Mouse (Mus musculus): ENCODE results near the gene Dazl. TPM values are rescaled to one million over a fixed set of nuclear protein-coding genes. Genes with fewer than 3 reads are reported as not detected.

Gene Dazl
- total RNA-seq (2021), result under 1 TPM in 1 of 2 experiments, not detected in 1; 0.16 TPM
- long read RNA-seq, experiment 1, result 0 reads
- long read RNA-seq, experiment 2, result 0 reads

DNA sequence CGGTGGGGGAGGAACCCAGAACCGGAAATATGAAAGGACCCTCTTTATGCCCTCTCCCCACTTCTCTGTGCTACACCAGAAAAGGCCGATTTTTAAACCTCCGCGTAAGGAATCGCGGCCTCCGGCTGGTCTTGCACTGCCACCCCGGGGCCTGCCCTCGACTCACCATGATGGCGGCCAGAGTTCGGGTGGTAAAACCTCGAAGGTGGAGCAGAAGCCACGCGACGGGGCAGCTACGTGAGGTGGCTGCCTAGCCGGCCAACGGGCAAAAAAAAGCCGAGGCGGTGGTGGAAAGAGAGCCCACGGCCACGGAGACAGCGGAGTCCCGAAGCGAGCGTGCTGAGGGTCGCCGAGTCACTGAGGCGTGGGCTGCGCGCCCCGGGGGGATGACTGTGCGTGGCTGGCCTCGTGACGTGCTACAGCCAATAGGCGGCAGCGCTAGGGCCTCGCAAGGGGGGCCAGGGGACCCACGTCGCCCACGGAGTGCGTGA is at the start of gene Dazl:
Dazl (minus strand) TSS at position 396 of the 491 bp plus-strand sequence.
- intact Hi-C loops (cut with DNase I; ENCODE audit: low total_unique reads), result loop anchor here (10.0 kb wide), 2 partner anchors 212 to 502 kb away; partner anchors contain the start of gene Plcl2
- DNase-seq, result peak; percentile 8

DNA sequence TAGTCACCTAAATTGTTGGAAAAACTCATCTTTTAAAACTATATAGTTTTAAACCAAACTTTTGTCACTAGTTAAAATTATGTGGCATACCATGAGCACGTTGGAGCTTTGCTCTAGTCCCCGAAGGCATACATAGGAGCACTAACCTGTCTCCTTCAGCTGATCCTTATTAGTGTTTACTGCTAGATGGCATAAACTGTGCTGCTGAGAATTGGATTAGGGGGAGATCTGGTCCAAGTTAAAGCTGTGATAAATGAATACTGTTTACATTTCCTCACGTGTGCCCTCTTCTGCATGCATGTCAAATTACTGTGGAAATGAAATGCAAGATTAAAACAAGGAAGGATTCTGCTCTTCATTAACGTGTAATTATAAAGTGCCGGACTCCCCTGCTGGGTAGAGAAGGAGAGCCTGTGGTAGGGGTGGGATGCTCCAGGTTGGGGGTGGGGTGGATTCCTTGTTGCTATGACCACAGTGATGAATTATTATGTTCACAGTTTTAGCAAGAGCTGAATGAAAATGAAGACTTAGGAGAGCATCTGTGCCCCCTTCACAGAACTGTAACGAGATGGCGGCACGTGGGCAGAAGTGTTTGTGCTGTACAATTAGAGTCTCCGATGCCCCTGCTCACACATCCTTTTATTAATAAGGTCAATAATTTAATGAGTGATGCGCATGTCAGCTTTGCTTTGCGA is 48.6 kb upstream of the Dazl start:
- DNase-seq, result no peak
- intact Hi-C loops (cut with DNase I; ENCODE audit: low total_unique reads), result no loop called here

DNA sequence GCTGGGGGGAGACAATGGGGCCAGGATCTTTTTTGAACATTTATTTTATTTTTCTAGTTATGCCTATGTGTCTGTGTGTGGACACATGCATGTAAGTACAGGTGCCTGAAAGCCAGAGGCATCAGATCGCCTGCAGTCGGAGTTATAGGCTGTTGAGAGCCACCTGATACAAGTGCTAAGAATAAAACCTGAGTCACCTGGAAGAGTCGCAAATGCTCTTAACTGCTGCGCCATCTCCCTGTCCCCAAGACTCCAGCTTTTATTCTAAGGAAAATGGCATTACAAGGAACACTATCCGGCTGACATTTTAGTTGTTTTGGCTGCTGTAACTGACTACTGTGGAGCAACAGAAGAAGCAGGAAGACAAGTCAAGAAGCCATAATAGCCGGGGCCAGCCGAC is 45.5 kb upstream of the Dazl start:
- intact Hi-C loops (cut with DNase I; ENCODE audit: low total_unique reads), result no loop called here
- no peak for DNase-seq

DNA sequence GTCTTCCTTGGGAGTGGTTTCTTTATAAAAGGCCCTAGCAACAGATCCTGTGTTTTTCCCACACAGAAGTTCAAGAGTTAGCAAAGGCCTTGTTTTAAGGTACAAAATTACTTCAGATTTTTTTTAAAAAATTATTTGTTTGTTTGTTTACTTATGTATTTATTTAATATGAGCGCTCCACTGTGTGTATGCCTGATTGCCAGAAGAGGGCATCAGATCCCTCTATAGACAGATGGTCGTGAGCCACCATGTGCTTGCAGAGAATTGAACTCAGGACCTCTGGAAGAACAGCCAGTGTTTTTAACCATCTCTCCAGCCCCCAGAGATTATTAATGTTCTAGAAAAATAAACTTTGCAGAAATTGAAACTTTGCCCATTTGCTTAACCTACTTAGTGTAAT is 42.3 kb upstream of the Dazl start:
- DNase-seq, result no peak
- intact Hi-C loops (cut with DNase I; ENCODE audit: low total_unique reads), result no loop called here

DNA sequence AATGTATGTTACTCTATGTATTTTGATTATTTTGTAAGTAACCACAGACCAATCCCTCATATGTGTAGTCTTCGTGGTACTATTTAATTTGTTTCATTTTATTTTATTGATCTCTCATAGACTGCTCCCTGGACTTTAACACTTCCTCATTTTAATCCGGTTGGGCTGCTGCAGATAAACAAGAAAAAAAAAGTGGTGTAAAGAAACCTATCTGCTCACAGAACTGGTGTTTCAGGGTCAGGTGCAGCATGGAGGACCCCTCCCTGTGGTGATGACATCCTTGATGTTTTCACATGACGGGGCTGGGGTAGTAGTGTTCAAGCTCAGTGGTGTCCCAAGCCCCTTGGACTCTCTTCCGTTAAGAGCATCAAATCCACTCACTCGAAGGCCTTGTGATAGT is 41.3 kb upstream of the Dazl start:
- intact Hi-C loops (cut with DNase I; ENCODE audit: low total_unique reads), result no loop called here

DNA sequence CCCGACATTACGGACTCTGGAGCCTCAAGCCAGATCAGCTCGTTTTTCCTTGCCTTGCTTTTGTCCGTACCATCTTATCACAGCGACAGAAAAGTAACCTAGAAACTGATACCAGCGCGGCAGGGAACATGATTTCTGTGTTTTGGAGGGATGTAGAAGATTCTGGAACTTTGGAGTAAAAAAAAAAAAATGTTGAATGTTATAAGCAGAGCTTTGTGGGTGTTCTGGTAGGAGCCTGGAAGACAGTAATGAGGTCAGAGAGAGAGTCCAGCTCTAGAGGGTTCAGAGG is 38.5 kb upstream of the Dazl start:
- intact Hi-C loops (cut with DNase I; ENCODE audit: low total_unique reads), result no loop called here
- no peak for DNase-seq

More for the DNA sequence above, 41.3 kb upstream of the Dazl start:
- no peak for DNase-seq

DNA sequence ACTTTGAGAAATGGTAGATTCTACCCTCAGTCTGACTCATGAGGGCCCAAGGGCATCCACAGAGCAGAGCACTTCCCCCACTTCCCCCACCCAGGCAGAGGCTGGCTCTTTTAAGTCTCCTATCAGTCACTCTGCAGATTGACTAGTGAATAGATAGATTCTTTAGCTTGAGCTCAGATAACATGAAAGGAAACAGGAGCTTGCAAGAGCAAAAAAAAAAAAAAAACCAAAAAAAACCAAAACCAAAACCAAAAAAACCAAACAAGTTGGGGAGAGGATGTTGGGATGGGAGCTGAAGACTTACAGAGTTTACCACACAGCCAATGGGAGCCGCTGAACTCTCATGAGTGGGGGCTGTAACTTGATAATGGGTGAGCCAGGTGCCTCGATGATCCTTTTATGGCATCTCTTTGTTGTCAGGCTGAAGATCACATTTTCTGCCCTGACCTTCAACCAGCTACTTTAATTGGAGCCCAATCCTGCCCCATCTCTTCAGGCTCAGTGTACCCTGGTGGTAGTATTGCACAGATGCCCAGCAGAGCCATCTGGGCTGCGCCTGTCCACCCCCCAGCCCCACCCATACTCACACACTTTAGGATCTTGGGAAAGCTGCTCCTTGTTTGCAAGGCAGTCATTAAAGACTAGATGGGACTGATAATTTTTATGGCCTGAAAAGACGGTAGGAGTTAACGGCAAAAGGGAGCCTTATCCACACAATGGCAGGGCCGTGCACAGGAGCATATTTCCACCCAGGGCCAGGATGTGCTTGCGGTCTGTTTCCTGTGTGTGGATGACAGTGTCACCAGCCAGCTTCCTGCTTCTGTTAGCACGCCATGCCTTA is 38.0 kb upstream of the Dazl start:
- DNase-seq, result no peak
- intact Hi-C loops (cut with DNase I; ENCODE audit: low total_unique reads), result no loop called here

DNA sequence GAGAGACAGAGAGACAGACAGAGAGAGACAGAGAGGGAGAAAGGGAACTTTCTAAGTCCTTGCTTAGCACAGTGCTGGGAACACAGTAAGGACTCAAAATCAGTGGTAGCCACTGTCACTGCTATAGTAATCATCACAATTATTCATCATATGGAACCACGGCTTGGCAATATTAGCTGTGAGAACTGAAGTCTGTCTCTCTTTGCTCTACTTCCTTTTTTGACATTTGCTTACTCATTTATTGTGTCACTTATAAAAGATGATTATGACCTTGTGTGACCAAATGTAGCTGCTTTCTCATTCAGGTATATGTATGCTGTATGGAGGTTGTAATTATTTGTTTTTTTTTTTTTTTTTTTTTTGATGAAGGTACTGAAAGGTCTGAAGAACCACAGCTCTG is 36.8 kb upstream of the Dazl start:
- no peak for DNase-seq
- intact Hi-C loops (cut with DNase I; ENCODE audit: low total_unique reads), result no loop called here

DNA sequence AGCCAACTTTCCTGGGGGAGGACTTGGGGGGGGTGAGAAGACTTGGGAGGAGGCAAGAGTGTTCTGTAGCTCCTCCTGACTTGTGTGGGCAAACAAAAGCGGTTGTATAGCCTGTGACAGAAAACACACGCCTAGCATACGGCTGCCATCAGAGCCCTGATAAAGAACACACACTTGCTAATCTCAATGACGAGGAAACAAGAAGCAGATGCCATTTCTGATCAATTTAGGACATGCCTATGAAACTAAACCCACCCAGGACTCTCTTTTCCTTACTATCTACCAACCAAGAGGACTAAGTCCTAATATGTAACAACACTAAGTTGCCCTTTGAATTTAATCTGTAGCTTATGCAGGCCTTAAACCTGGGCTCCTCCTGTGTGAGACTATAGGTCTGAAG is 31.2 kb upstream of the Dazl start:
- intact Hi-C loops (cut with DNase I; ENCODE audit: low total_unique reads), result no loop called here
- DNase-seq, result no peak

DNA sequence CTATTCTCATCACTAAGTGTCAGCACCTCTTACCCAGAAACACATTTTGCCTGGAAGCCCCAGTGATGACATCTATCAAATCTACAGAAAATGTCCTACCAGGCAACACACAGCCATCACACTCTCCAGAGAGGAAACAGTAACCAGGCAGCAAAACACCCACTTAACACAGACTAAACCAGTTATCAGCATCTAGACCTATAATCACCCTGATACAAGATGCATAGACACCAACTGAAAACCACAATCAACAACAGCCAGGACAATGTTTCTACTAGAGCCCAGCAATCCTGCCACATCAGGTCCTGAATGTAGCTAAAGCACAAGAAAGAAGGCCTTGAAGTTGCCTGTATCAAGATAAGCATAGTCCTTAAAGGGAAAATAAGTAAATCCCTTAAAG is 25.4 kb upstream of the Dazl start:
- intact Hi-C loops (cut with DNase I; ENCODE audit: low total_unique reads), result no loop called here
- no peak for DNase-seq

DNA sequence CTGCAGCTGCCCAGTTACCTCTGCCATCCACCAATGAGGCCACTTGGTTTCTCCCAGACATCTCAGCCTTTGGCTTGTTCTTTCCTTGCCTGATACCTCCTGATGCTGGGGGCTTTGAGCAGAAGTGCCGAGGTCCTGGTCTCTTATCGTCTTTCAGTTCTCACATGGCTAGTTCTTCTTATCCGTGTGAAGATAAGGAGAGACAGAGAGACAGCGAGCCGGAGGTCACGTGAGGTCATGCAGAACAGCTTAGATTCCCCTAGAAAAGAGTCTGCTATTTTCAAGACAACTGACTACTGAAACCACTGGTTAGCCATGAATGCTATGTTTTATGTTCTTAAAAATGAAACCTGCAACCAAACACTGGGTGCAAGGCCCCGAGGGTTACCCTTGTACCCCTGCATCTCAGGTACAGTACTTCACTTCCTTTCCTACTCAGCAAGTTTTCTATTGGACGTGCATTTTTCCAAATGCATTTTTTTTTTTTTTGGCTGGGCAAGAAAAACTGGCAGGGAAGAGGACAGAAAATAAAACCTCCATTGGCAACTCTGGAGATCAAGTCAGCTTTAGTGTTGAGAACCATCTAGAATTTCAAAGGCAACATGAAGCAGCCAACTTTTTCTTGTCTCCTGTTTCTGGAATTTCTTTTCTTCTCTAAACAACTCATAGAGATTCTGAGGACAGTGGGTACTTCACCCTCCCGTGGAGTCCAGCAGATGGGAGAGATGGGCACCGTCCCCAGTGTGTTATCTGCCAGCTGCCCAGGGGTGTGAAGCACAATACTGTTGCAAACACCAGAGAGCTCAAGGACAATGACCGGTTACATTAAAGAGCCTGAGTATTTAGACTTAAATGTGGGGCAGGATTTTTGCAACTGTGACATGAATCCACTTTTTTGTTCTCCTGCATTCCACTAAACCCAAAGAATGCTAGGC is 23.0 kb upstream of the Dazl start:
- intact Hi-C loops (cut with DNase I; ENCODE audit: low total_unique reads), result no loop called here
- DNase-seq, result no peak

DNA sequence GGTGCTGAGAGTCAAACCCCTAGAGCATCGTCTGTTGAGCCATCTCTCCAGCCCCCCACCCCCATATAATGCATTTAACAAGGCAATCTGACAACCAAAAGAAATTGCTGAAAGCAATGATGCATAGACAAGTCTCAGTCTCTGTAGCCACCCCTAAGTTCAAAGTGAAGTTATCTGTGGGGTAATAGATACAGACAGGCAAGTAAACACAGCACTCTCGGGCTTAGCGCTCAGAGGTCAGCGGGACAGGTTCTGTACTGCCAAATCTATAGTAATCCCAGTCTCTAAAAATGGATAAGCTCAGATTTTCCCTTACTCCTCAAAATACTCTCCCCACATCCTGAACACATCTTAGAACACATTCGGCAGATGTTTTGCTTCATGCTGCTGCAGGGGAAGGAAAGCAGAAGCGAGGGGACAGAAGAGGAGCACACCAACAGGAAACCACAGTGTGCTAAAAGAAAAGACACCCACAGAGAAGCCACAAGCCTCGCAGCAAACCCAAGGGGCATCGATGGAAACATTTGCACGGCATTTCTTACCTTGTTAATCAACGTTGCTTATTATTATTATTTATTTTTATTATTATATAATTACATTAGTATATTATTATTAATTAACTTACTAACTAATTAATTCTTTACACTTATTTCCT is 16.8 kb upstream of the Dazl start:
- DNase-seq, result no peak
- intact Hi-C loops (cut with DNase I; ENCODE audit: low total_unique reads), result no loop called here

DNA sequence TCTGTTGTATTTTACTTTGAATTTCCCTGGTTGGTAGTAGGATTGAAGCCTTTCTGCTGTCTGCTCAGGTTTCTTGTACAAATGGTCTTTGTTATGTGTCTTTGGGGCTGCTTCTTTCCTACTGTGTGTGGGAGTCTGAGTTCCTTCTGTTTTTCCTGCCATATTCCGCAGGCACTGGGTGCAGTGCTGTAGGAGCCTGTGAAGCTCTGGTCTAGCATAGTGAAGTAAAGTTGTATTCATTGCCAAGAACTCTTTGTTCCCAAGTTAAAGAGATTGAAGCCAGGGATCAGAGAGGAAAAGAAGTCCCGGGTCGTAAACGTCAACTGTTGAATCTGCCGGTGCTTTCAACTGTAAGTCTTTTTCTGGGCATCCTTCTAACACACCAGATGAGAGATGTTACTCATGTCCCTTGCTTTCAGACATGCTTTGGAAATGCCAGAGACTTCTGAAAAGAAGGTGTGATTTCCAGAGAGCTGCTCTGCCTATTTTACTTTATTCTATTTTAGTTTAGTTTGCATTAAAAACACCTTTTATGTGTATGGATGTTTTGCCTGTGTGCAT is 16.2 kb upstream of the Dazl start:
- intact Hi-C loops (cut with DNase I; ENCODE audit: low total_unique reads), result no loop called here
- DNase-seq, result no peak

DNA sequence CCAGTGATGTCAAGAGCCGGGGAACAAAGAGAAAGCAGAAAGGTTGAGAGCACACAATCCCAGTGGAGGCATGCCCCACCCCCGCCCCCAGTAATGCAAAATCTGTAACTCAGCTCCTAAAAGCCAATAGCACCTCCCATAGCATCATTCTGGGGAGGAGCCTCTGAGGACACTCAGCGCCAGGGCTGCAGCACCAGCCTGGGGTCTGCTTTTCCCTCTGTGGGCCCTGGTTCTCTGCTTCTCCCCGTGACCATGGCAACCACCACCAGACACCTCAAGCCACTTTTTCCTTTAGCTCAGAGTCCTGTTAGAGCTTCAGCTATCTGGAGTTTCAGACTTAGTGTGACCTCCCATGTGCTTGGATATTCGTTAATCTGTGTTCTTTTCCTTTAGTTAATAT is 15.4 kb upstream of the Dazl start:
- intact Hi-C loops (cut with DNase I; ENCODE audit: low total_unique reads), result no loop called here
- DNase-seq, result no peak

DNA sequence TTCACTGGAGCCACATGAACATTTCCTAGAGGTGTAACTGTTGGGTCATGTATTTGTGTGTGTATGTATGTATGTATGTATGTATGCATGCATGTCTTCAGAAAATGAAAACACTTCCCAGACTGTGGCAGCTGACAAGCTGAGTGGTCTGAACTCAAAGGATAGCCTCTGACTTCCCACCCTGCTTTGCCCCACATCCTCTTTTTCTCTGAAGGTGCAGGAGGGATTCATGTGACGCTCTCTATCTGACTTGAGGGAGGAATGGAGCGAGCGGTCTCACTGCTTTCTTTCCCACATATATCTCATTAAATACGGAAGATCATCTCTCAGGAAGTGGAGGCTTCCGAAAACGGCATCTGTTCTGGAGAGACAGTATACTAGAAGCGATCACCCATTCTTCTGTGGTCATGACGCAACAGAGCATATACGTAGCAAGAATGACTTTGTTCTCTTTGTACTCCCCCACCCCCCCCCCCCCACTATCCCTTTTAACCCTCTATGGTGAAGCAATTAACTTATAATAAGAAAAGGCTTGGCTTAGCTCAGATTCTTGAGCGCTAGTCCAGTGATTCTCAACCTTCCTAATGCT is 14.7 kb upstream of the Dazl start:
- intact Hi-C loops (cut with DNase I; ENCODE audit: low total_unique reads), result no loop called here
- DNase-seq, result no peak

DNA sequence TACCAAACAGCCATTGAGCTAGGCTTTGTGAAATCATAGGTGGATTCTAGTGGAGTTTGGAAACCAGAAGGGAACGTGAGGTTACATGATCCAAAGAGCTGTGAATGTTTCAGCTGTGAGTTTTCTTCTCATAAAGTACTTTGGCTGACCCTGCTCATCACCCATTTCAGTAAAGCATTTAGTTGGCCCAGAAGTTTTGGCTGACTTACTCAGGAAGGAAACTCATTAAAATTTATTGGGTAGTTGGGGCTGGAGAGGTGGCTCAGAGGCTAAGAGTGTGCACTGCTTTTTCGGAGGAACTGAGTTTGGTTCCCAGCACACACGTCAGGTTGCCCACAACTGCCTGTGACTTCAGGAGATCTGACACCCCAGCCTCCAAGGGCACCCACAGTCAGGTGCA is 9.4 kb upstream of the Dazl start:
- DNase-seq, result no peak
- intact Hi-C loops (cut with DNase I; ENCODE audit: low total_unique reads), result no loop called here

DNA sequence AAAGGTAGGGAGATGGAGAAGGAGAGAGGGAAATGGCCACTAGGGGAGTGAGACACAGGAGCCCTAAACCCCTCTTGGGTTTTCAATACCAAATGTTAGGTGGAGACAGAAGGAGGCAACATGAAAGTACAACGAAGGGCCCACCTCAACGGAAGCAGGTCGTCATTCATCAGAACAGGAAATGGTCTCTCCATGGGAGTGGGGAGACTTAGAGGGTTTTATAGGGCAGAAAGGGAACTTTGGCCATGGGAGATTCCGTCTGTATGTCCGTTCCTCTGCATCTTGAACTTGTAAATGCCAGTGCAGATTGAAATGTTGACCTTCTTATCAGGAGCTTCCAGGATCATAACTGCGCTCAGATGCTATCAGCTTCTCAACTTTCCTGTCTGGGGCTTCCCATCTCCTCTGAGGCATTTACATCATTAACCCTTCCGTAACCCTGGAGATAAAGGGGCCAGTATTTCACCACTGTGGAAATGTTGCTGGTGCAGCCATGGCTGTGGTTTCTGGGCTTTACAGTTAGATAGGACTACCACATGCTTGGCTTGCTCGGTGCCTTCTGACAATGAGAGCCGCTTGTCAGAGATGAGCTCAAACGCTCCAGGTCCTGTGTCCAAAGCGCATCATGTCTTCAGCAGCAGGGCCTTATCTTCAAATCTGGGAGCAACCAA is 6.9 kb upstream of the Dazl start:
- DNase-seq, result no peak
- intact Hi-C loops (cut with DNase I; ENCODE audit: low total_unique reads), result no loop called here

DNA sequence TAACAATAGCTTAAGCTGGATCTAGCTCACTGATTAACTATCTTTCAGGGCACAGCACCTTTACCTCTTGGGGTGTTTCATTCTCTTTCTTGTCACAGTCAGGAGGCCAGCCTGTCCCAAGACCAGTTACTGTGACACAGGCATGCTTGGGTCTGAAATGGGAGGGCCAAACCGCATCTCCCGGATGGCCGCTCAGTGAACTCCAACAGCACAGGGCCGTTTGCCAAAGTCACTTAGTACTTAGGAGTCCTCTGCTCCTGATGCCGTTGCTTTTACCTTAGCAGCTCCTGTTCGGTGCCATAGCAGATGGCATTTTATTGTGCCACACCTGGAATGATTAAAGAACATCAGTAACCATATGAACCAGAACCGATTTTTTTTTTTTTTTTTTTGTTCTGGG is 5.4 kb upstream of the Dazl start:
- intact Hi-C loops (cut with DNase I; ENCODE audit: low total_unique reads), result loop anchor here (10.0 kb wide), 2 partner anchors 206 to 496 kb away; partner anchors contain the start of gene Plcl2
- no peak for DNase-seq

Measured in gastrocnemius, postnatal 14 days (tissue).